Mouse (Mus musculus): ENCODE measurements around the gene Gm20388. TPM values are rescaled to one million over a fixed set of nuclear protein-coding genes. Genes with fewer than 3 reads are reported as not detected.
A peak's percentile ranks its signal among the peaks of the same experiment; 100 is the strongest.

Gene Gm20388
- total RNA-seq, 1 experiment, result 27.0 TPM

DNA sequence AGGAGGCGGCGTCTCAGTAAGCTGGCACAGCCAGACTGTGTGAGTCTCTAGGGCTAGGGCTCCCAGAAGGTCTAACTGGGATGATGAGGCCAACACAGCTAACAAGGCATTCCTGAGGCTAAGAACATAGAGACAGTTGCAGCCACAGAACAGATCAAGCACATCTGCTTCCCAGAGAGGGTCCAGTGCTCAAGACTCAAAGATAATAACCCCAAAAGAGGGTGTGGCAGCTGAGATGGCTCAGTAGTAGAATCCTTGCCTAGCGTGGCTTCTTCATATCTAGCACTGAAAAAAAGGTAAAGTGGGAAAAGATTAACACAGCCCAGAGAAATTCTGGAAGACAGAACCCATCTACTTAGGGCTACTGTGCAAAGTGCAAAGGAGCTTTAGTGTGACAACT, 3045.4 kb downstream of the Gm20388 start:
- no peak overlapping the region for H3K4me3 ChIP-seq (ENCODE audit: insufficient read depth in 1 of 2, low read depth in 1 of 2, low read length in 2 of 2, poor library complexity in 1 of 2, severe bottlenecking in 1 of 2)
- DNase-seq (ENCODE audit: low read depth, low spot score), result no peak
- H3K9me3 ChIP-seq (ENCODE audit: control insufficient read depth, insufficient read depth, low read depth, low read length), result no peaks in the 10 kb centered on the region
- H3K36me3 ChIP-seq (ENCODE audit: control insufficient read depth, insufficient read depth, low read length, poor library complexity, severe bottlenecking), result no peaks in the 10 kb centered on the region
- H3K9ac ChIP-seq (ENCODE audit: insufficient read depth, low read depth, low read length, poor library complexity, severe bottlenecking), result no peak overlapping the region
- TF ChIP-seq ZC3H11A (IDR thresholded peaks at IDR 0.05; ENCODE audit: borderline replicate concordance, low read depth, low read length) (no peak), MAFK (IDR thresholded peaks at IDR 0.05; ENCODE audit: insufficient read depth, low read depth, low read length) (no peak), HCFC1 (IDR thresholded peaks at IDR 0.05; ENCODE audit: borderline replicate concordance, insufficient read depth, low read length) (no peak), ZNF384 (IDR thresholded peaks at IDR 0.05; ENCODE audit: low read depth, low read length) (no peak), CHD2 (IDR thresholded peaks at IDR 0.05; ENCODE audit: low read depth, low read length) (no peak)
- in situ Hi-C loops (cut with MboI; ENCODE audit: low sequenced_read_pairs in 2 of 2, unreplicated experiment in 2 of 2), result no loop called here
- H3K4me1 ChIP-seq (ENCODE audit: control insufficient read depth in 2 of 2, insufficient read depth in 2 of 2, low read length in 2 of 2, poor library complexity in 1 of 2), result peaks cover 7 to 20% of the 10 kb centered on the region in 2 experiments
- H3K27ac ChIP-seq (ENCODE audit: insufficient read depth, low read depth, low read length, poor library complexity, severe bottlenecking), result no peak overlapping the region

DNA sequence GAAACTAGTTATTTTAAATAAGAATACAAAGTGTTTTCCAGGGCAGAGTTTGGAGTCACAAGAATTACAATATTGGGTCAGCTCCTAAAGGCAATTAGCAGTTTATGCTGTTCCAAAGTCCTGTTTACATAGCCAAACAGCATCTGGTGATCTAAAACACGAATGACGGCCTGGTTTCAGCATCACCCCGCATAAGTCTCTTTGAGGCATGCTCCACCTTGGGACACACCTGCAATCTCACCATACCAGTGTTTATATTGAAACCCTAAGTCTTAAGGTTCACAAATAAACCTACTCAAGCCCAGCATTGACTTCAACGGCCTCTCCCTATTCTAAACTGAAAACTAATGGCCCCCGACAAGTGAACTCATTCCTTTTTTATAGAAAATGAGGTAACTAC, 3049.7 kb downstream of the Gm20388 start:
- Histone ChIP-seq H3K4me1 (ENCODE audit: control insufficient read depth in 2 of 2, insufficient read depth in 2 of 2, low read length in 2 of 2, poor library complexity in 1 of 2) (peaks cover 11 to 19% of the 10 kb centered on the region in 2 experiments), H3K4me3 (ENCODE audit: insufficient read depth in 1 of 2, low read depth in 1 of 2, low read length in 2 of 2, poor library complexity in 1 of 2, severe bottlenecking in 1 of 2) (no peak overlapping the region), H3K9me3 (ENCODE audit: control insufficient read depth, insufficient read depth, low read depth, low read length) (no peaks in the 10 kb centered on the region), H3K9ac (ENCODE audit: insufficient read depth, low read depth, low read length, poor library complexity, severe bottlenecking) (no peak overlapping the region), H3K36me3 (ENCODE audit: control insufficient read depth, insufficient read depth, low read length, poor library complexity, severe bottlenecking) (no peaks in the 10 kb centered on the region), H3K27ac (ENCODE audit: insufficient read depth, low read depth, low read length, poor library complexity, severe bottlenecking) (no peak overlapping the region)
- in situ Hi-C loops (cut with MboI; ENCODE audit: low sequenced_read_pairs in 2 of 2, unreplicated experiment in 2 of 2), result no loop called here
- TF ChIP-seq HCFC1 (IDR thresholded peaks at IDR 0.05; ENCODE audit: borderline replicate concordance, insufficient read depth, low read length) (no peak), ZNF384 (IDR thresholded peaks at IDR 0.05; ENCODE audit: low read depth, low read length) (no peak), CHD2 (IDR thresholded peaks at IDR 0.05; ENCODE audit: low read depth, low read length) (no peak), ZC3H11A (IDR thresholded peaks at IDR 0.05; ENCODE audit: borderline replicate concordance, low read depth, low read length) (no peak), MAFK (IDR thresholded peaks at IDR 0.05; ENCODE audit: insufficient read depth, low read depth, low read length) (no peak)
- DNase-seq (ENCODE audit: low read depth, low spot score), result no peak

DNA sequence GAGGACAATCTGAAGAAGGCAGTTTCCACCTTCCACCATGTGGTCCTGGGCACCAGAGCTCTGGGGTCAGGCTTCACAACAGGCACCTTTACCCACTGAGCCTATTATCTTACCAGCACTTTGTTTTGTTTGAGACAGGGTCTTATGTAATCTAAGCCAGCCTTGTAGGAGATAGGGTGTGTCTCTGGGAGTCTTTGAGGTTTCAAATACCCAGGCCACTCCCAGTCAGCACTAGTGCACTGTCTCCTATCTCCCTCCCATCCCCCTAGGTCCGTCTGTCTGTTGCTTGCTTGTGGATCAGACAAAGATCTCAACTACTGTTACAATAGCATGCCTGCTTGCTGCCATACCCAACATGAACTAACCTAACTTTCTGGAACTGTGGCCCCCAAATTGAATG, 3050.3 kb downstream of the Gm20388 start:
- Histone ChIP-seq H3K9me3 (ENCODE audit: control insufficient read depth, insufficient read depth, low read depth, low read length) (no peaks in the 10 kb centered on the region), H3K4me1 (ENCODE audit: control insufficient read depth in 2 of 2, insufficient read depth in 2 of 2, low read length in 2 of 2, poor library complexity in 1 of 2) (peaks cover 11 to 19% of the 10 kb centered on the region in 2 experiments; a peak in 3 of 4 replicates), H3K36me3 (ENCODE audit: control insufficient read depth, insufficient read depth, low read length, poor library complexity, severe bottlenecking) (peaks cover 2% of the 10 kb centered on the region; the same call in 1 of the 2 replicates), H3K9ac (ENCODE audit: insufficient read depth, low read depth, low read length, poor library complexity, severe bottlenecking) (no peak overlapping the region), H3K4me3 (ENCODE audit: insufficient read depth in 1 of 2, low read depth in 1 of 2, low read length in 2 of 2, poor library complexity in 1 of 2, severe bottlenecking in 1 of 2) (no peak overlapping the region), H3K27ac (ENCODE audit: insufficient read depth, low read depth, low read length, poor library complexity, severe bottlenecking) (peak overlapping the region; percentile 20; the same call in 1 of the 2 replicates)
- in situ Hi-C loops (cut with MboI; ENCODE audit: low sequenced_read_pairs in 2 of 2, unreplicated experiment in 2 of 2), result no loop called here
- TF ChIP-seq CHD2 (IDR thresholded peaks at IDR 0.05; ENCODE audit: low read depth, low read length) (no peak), ZNF384 (IDR thresholded peaks at IDR 0.05; ENCODE audit: low read depth, low read length) (no peak), HCFC1 (IDR thresholded peaks at IDR 0.05; ENCODE audit: borderline replicate concordance, insufficient read depth, low read length) (no peak), MAFK (IDR thresholded peaks at IDR 0.05; ENCODE audit: insufficient read depth, low read depth, low read length) (no peak), ZC3H11A (IDR thresholded peaks at IDR 0.05; ENCODE audit: borderline replicate concordance, low read depth, low read length) (no peak)
- DNase-seq (ENCODE audit: low read depth, low spot score), result peak; percentile 69

DNA sequence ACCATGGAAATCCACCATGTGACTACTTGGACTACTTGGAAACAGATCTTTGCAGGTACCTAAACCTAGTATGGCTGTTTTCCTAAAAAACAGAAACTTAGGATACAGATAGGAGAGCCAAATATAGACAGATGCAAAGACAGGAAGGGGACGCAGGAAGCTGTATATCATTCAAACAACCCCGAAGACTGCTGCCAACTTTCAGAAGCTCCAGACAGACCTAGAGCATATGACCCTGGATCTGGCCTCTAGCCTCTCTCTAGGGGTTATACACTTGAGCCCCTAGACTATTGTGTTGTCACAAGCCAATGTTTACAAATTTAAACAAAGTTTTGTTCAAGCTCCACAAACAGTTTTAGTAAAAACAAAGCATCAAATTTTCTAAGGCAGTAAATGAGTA, 3050.8 kb downstream of the Gm20388 start:
- Histone ChIP-seq H3K4me1 (ENCODE audit: control insufficient read depth in 2 of 2, insufficient read depth in 2 of 2, low read length in 2 of 2, poor library complexity in 1 of 2) (peaks cover 11 to 18% of the 10 kb centered on the region in 2 experiments; a peak in 3 of 4 replicates), H3K36me3 (ENCODE audit: control insufficient read depth, insufficient read depth, low read length, poor library complexity, severe bottlenecking) (peaks cover 2% of the 10 kb centered on the region; the same call in 1 of the 2 replicates), H3K4me3 (ENCODE audit: insufficient read depth in 1 of 2, low read depth in 1 of 2, low read length in 2 of 2, poor library complexity in 1 of 2, severe bottlenecking in 1 of 2) (no peak overlapping the region; a peak in 1 of 4 replicates), H3K27ac (ENCODE audit: insufficient read depth, low read depth, low read length, poor library complexity, severe bottlenecking) (no peak overlapping the region), H3K9me3 (ENCODE audit: control insufficient read depth, insufficient read depth, low read depth, low read length) (no peaks in the 10 kb centered on the region), H3K9ac (ENCODE audit: insufficient read depth, low read depth, low read length, poor library complexity, severe bottlenecking) (no peak overlapping the region)
- DNase-seq (ENCODE audit: low read depth, low spot score), result no peak
- in situ Hi-C loops (cut with MboI; ENCODE audit: low sequenced_read_pairs in 2 of 2, unreplicated experiment in 2 of 2), result no loop called here
- no peak for TF ChIP-seq HCFC1 (IDR thresholded peaks at IDR 0.05; ENCODE audit: borderline replicate concordance, insufficient read depth, low read length)
- TF ChIP-seq MAFK (IDR thresholded peaks at IDR 0.05; ENCODE audit: insufficient read depth, low read depth, low read length), result no peak
- TF ChIP-seq ZC3H11A (IDR thresholded peaks at IDR 0.05; ENCODE audit: borderline replicate concordance, low read depth, low read length), result no peak
- no peak for TF ChIP-seq CHD2 (IDR thresholded peaks at IDR 0.05; ENCODE audit: low read depth, low read length)
- TF ChIP-seq ZNF384 (IDR thresholded peaks at IDR 0.05; ENCODE audit: low read depth, low read length), result no peak
